Mouse (Mus musculus): ENCODE results near the gene Thumpd3. TPM values are rescaled to one million over a fixed set of nuclear protein-coding genes. Genes with fewer than 3 reads are reported as not detected.

Thumpd3 gene
- polyA plus RNA-seq, 1 experiment from 2014 or later: 41.5 TPM

GRCm38 (mm10) chr6:113079492-113079891, 33.5 kb downstream of the Thumpd3 start:
- Histone ChIP-seq H3K4me1 (replicated peaks) (peaks cover 22% of the 10 kb centered on the region), H3K4me3 (peak overlapping the region; percentile 76)

GRCm38 (mm10) chr6:113082229-113082628, 36.2 kb downstream of the Thumpd3 start:
- peak overlapping the region; percentile 44 for H3K27ac ChIP-seq (ENCODE audit: poor library complexity, severe bottlenecking)
- WGBS: 10% methylated on average over 6 of the region's 6 CpGs
- H3K4me2 ChIP-seq: peak overlapping the region; percentile 61
- H3K36me3 ChIP-seq: no peaks in the 10 kb centered on the region
- H3K27me3 ChIP-seq (replicated peaks): no peaks in the 10 kb centered on the region
- peaks cover 19% of the 10 kb centered on the region for H3K4me1 ChIP-seq (replicated peaks)
- no peaks in the 10 kb centered on the region for H3K9me3 ChIP-seq (replicated peaks)
- H3K4me3 ChIP-seq: 0 out of 2 replicates have a peak overlapping the region, but pooled peaks have one; percentile 22
- no peak for ATAC-seq (ENCODE audit: insufficient number of reproducible peaks, low FRiP score)
- H3K9ac ChIP-seq: 0 out of 2 replicates have a peak overlapping the region, but pooled peaks have one; percentile 47

More at GRCm38 (mm10) chr6:113079492-113079891, 33.5 kb downstream of the Thumpd3 start:
- WGBS: under 1% methylated on average over 3 of the region's 3 CpGs
- H3K27ac ChIP-seq (ENCODE audit: poor library complexity, severe bottlenecking): peak overlapping the region; percentile 77
- no peaks in the 10 kb centered on the region for H3K27me3 ChIP-seq (replicated peaks)
- H3K36me3 ChIP-seq: no peaks in the 10 kb centered on the region
- peak overlapping the region; percentile 75 for H3K4me2 ChIP-seq
- H3K9ac ChIP-seq: peak overlapping the region; percentile 74
- H3K9me3 ChIP-seq (replicated peaks): no peaks in the 10 kb centered on the region
- no peak for ATAC-seq (ENCODE audit: insufficient number of reproducible peaks, low FRiP score)

- ATAC-seq (ENCODE audit: insufficient number of reproducible peaks, low FRiP score): no peak
- H3K27ac ChIP-seq (ENCODE audit: poor library complexity, severe bottlenecking): no peak overlapping the region
These were observed 38.6 kb downstream of the Thumpd3 start for GRCm38 (mm10) chr6:113084590-113084989.

GRCm38 (mm10) chr6:113093206-113093605, 47.2 kb downstream of the Thumpd3 start:
- ATAC-seq (ENCODE audit: insufficient number of reproducible peaks, low FRiP score): no peak
- Histone ChIP-seq H3K9me3 (replicated peaks) (no peaks in the 10 kb centered on the region), H3K36me3 (peaks cover 10% of the 10 kb centered on the region), H3K4me3 (no peak overlapping the region), H3K27me3 (replicated peaks) (no peaks in the 10 kb centered on the region), H3K4me1 (replicated peaks) (peaks cover 5% of the 10 kb centered on the region), H3K4me2 (no peak overlapping the region), H3K9ac (no peak overlapping the region), H3K27ac (ENCODE audit: poor library complexity, severe bottlenecking) (no peak overlapping the region)
- 81% methylated on average over 3 of the region's 3 CpGs for WGBS

More at GRCm38 (mm10) chr6:113084590-113084989, 38.6 kb downstream of the Thumpd3 start:
- Histone ChIP-seq H3K9me3 (replicated peaks) (no peaks in the 10 kb centered on the region), H3K4me2 (no peak overlapping the region), H3K4me3 (no peak overlapping the region), H3K27me3 (replicated peaks) (no peaks in the 10 kb centered on the region), H3K36me3 (peaks cover 2% of the 10 kb centered on the region; the same call in 1 of the 2 replicates), H3K9ac (no peak overlapping the region), H3K4me1 (replicated peaks) (peaks cover 17% of the 10 kb centered on the region)
- 52% methylated on average over 4 of the region's 4 CpGs for WGBS

GRCm38 (mm10) chr6:113095547-113095946, 49.5 kb downstream of the Thumpd3 start:
- Histone ChIP-seq H3K4me1 (replicated peaks) (peaks cover 13% of the 10 kb centered on the region), H3K4me2 (no peak overlapping the region), H3K27ac (ENCODE audit: poor library complexity, severe bottlenecking) (no peak overlapping the region), H3K9ac (no peak overlapping the region), H3K27me3 (replicated peaks) (no peaks in the 10 kb centered on the region), H3K4me3 (no peak overlapping the region), H3K36me3 (peaks cover 6% of the 10 kb centered on the region), H3K9me3 (replicated peaks) (no peaks in the 10 kb centered on the region)
- 94% methylated on average over 1 of the region's 1 CpGs for WGBS
- no peak for ATAC-seq (ENCODE audit: insufficient number of reproducible peaks, low FRiP score)

- peaks cover 15% of the 10 kb centered on the region for H3K4me1 ChIP-seq (replicated peaks)
- no peak overlapping the region for H3K4me2 ChIP-seq
- ATAC-seq (ENCODE audit: insufficient number of reproducible peaks, low FRiP score): no peak
- H3K36me3 ChIP-seq: peaks cover 3% of the 10 kb centered on the region; the same call in 1 of the 2 replicates
- no peak overlapping the region for H3K4me3 ChIP-seq
- H3K27ac ChIP-seq (ENCODE audit: poor library complexity, severe bottlenecking): no peak overlapping the region
- H3K9me3 ChIP-seq (replicated peaks): no peaks in the 10 kb centered on the region
- no peak overlapping the region for H3K9ac ChIP-seq
- no peaks in the 10 kb centered on the region for H3K27me3 ChIP-seq (replicated peaks)
- WGBS: 91% methylated on average over 5 of the region's 5 CpGs
These were observed 51.6 kb downstream of the Thumpd3 start for GRCm38 (mm10) chr6:113097662-113098061.

GRCm38 (mm10) chr6:113099640-113100289, 53.7 kb downstream of the Thumpd3 start:
- peak overlapping the region; percentile 34; the same call in 1 of the 2 replicates for H3K4me2 ChIP-seq
- H3K9ac ChIP-seq: peak overlapping the region; percentile 8; the same call in 1 of the 2 replicates
- ATAC-seq (ENCODE audit: insufficient number of reproducible peaks, low FRiP score): peak; percentile 84
- peak overlapping the region; percentile 56 for H3K27ac ChIP-seq (ENCODE audit: poor library complexity, severe bottlenecking)
- no peaks in the 10 kb centered on the region for H3K27me3 ChIP-seq (replicated peaks)
- peaks cover 19% of the 10 kb centered on the region for H3K4me1 ChIP-seq (replicated peaks)
- no peaks in the 10 kb centered on the region for H3K9me3 ChIP-seq (replicated peaks)
- H3K36me3 ChIP-seq: peaks cover 7% of the 10 kb centered on the region
- H3K4me3 ChIP-seq: no peak overlapping the region
- WGBS: 27% methylated on average over 5 of the region's 5 CpGs

GRCm38 (mm10) chr6:113102541-113102940, 56.5 kb downstream of the Thumpd3 start:
- Histone ChIP-seq H3K9ac (no peak overlapping the region), H3K4me3 (no peak overlapping the region), H3K4me2 (no peak overlapping the region), H3K27ac (ENCODE audit: poor library complexity, severe bottlenecking) (no peak overlapping the region), H3K4me1 (replicated peaks) (peaks cover 20% of the 10 kb centered on the region), H3K36me3 (peaks cover 20% of the 10 kb centered on the region), H3K27me3 (replicated peaks) (no peaks in the 10 kb centered on the region), H3K9me3 (replicated peaks) (no peaks in the 10 kb centered on the region)
- no peak for ATAC-seq (ENCODE audit: insufficient number of reproducible peaks, low FRiP score)
- 88% methylated on average over 4 of the region's 4 CpGs for WGBS

GRCm38 (mm10) chr6:113103765-113104164, 57.7 kb downstream of the Thumpd3 start:
- Histone ChIP-seq H3K27me3 (replicated peaks) (no peaks in the 10 kb centered on the region), H3K4me1 (replicated peaks) (peaks cover 18% of the 10 kb centered on the region), H3K4me2 (no peak overlapping the region), H3K4me3 (no peak overlapping the region), H3K9me3 (replicated peaks) (no peaks in the 10 kb centered on the region), H3K27ac (ENCODE audit: poor library complexity, severe bottlenecking) (no peak overlapping the region), H3K9ac (no peak overlapping the region), H3K36me3 (peaks cover 17% of the 10 kb centered on the region)
- ATAC-seq (ENCODE audit: insufficient number of reproducible peaks, low FRiP score): no peak

- ATAC-seq (ENCODE audit: insufficient number of reproducible peaks, low FRiP score): no peak
- no peak overlapping the region for H3K4me2 ChIP-seq
- H3K4me3 ChIP-seq: no peak overlapping the region
- H3K9ac ChIP-seq: no peak overlapping the region
- peaks cover 49% of the 10 kb centered on the region for H3K36me3 ChIP-seq
- no peaks in the 10 kb centered on the region for H3K9me3 ChIP-seq (replicated peaks)
- H3K27me3 ChIP-seq (replicated peaks): no peaks in the 10 kb centered on the region
- no peak overlapping the region for H3K27ac ChIP-seq (ENCODE audit: poor library complexity, severe bottlenecking)
- WGBS: 86% methylated on average over 3 of the region's 3 CpGs
- H3K4me1 ChIP-seq (replicated peaks): peaks cover 7% of the 10 kb centered on the region; the same call in 1 of the 2 replicates
These were observed 63.4 kb downstream of the Thumpd3 start for GRCm38 (mm10) chr6:113109378-113109777.

GRCm38 (mm10) chr6:113109956-113110355, 63.9 kb downstream of the Thumpd3 start:
- Histone ChIP-seq H3K27ac (ENCODE audit: poor library complexity, severe bottlenecking) (no peak overlapping the region), H3K9me3 (replicated peaks) (no peaks in the 10 kb centered on the region), H3K36me3 (peaks cover 52% of the 10 kb centered on the region), H3K27me3 (replicated peaks) (no peaks in the 10 kb centered on the region), H3K9ac (no peak overlapping the region), H3K4me3 (no peak overlapping the region), H3K4me2 (no peak overlapping the region), H3K4me1 (replicated peaks) (peaks cover 2% of the 10 kb centered on the region; the same call in 1 of the 2 replicates)
- 86% methylated on average over 7 of the region's 7 CpGs for WGBS
- no peak for ATAC-seq (ENCODE audit: insufficient number of reproducible peaks, low FRiP score)

All from heart, embryonic 12.5 days (tissue).